ENCODE assay signal across 15 mouse cellular contexts in genomic region chr8:86881068-86881609, GRCm38 (mm10). TPM values are rescaled to one million over a fixed set of nuclear protein-coding genes. Genes with fewer than 3 reads are reported as not detected.
DNase-seq lines count a peak whose midpoint lies in the region; ATAC-seq and TF ChIP-seq lines count a peak whose summit lies in the region.
"Had no signal": no experiment of that assay in that cellular context is flagged by ENCODE, and none has a peak within 500 bp of the region (broad histone marks: within the 10 kb centered on the region; RNA-seq: fewer than 3 reads in every experiment).

No protein-coding gene starts in this region.

- 0 out of 2 replicates have a peak overlapping the region, but pooled peaks have one; percentile 40 for H3K4me2 ChIP-seq in limb, embryonic 13.5 days (replicated peaks)
- no peak overlapping the region for H3K4me2 ChIP-seq in midbrain, embryonic 11.5 days
- H3K4me2 ChIP-seq: liver, embryonic 15.5 days; midbrain, embryonic 15.5 days had no signal

- peaks cover 15% of the 10 kb centered on the region for H3K36me3 ChIP-seq in heart, embryonic 10.5 days
- peaks cover 59% of the 10 kb centered on the region for H3K36me3 ChIP-seq in E14TG2a.4 (ENCODE audit: insufficient read depth, low read length)
- peaks cover 6% of the 10 kb centered on the region for H3K36me3 ChIP-seq in limb, embryonic 13.5 days
- no peaks in the 10 kb centered on the region for H3K36me3 ChIP-seq in midbrain, embryonic 11.5 days (ENCODE audit: control insufficient read depth, insufficient read depth, low read length)
- H3K36me3 ChIP-seq: midbrain, embryonic 15.5 days had no signal

- 67% methylated on average over 11 of the region's 11 CpGs for WGBS in heart, embryonic 10.5 days
- 82% methylated on average over 11 of the region's 11 CpGs for WGBS in limb, embryonic 13.5 days
- WGBS in midbrain, embryonic 11.5 days, result 94% methylated on average over 11 of the region's 11 CpGs

- no peaks in the 10 kb centered on the region for H3K27me3 ChIP-seq in heart, embryonic 10.5 days (ENCODE audit: insufficient read depth, poor library complexity, severe bottlenecking)
- no peaks in the 10 kb centered on the region for H3K27me3 ChIP-seq in E14TG2a.4 (ENCODE audit: insufficient read depth, low read length)
- no peaks in the 10 kb centered on the region for H3K27me3 ChIP-seq in limb, embryonic 13.5 days
- no peaks in the 10 kb centered on the region for H3K27me3 ChIP-seq in midbrain, embryonic 11.5 days (ENCODE audit: control insufficient read depth, insufficient read depth, low read length)
- H3K27me3 ChIP-seq: liver, embryonic 15.5 days; midbrain, embryonic 15.5 days had no signal

- H3K9me3 ChIP-seq in heart, embryonic 10.5 days, result no peaks in the 10 kb centered on the region
- H3K9me3 ChIP-seq in E14TG2a.4 (ENCODE audit: low read length), result no peaks in the 10 kb centered on the region
- H3K9me3 ChIP-seq in limb, embryonic 13.5 days, result no peaks in the 10 kb centered on the region
- H3K9me3 ChIP-seq in midbrain, embryonic 11.5 days (ENCODE audit: control insufficient read depth, low read length), result no peaks in the 10 kb centered on the region
- H3K9me3 ChIP-seq: liver, embryonic 15.5 days; midbrain, embryonic 15.5 days had no signal

- no peak for ATAC-seq in limb, embryonic 13.5 days (ENCODE audit: low FRiP score, low read depth)
- ATAC-seq in midbrain, embryonic 11.5 days (ENCODE audit: low FRiP score), result no peak
- ATAC-seq: midbrain, embryonic 15.5 days had no signal

- H3K4me3 ChIP-seq in heart, embryonic 10.5 days, result no peak overlapping the region
- H3K4me3 ChIP-seq in E14TG2a.4 (replicated peaks; ENCODE audit: low read length), result peak overlapping the region; percentile 96
- no peak overlapping the region for H3K4me3 ChIP-seq in limb, embryonic 13.5 days
- no peak overlapping the region for H3K4me3 ChIP-seq in midbrain, embryonic 11.5 days (ENCODE audit: low read depth, low read length)
- H3K4me3 ChIP-seq: layer of hippocampus, adult 2 months; liver, embryonic 15.5 days; midbrain, embryonic 15.5 days had no signal

- H3K9ac ChIP-seq in limb, embryonic 13.5 days, result no peak overlapping the region
- no peak overlapping the region for H3K9ac ChIP-seq in midbrain, embryonic 11.5 days (ENCODE audit: low read length)
- H3K9ac ChIP-seq: liver, embryonic 15.5 days; midbrain, embryonic 15.5 days had no signal

- peak overlapping the region; percentile 12; the same call in 1 of the 2 replicates for H3K27ac ChIP-seq in heart, embryonic 10.5 days
- peak overlapping the region; percentile 28; the same call in 1 of the 2 replicates for H3K27ac ChIP-seq in limb, embryonic 13.5 days
- no peak overlapping the region for H3K27ac ChIP-seq in midbrain, embryonic 11.5 days (ENCODE audit: low read depth, low read length)
- H3K27ac ChIP-seq: layer of hippocampus, adult 2 months; liver, embryonic 15.5 days; midbrain, embryonic 15.5 days had no signal

- H3K4me1 ChIP-seq in heart, embryonic 10.5 days, result peaks cover 37% of the 10 kb centered on the region
- peaks cover 85% of the 10 kb centered on the region for H3K4me1 ChIP-seq in E14TG2a.4 (replicated peaks; ENCODE audit: low read depth, low read length)
- H3K4me1 ChIP-seq in limb, embryonic 13.5 days, result peaks cover 32% of the 10 kb centered on the region
- peaks cover 15% of the 10 kb centered on the region for H3K4me1 ChIP-seq in midbrain, embryonic 11.5 days (ENCODE audit: control insufficient read depth, insufficient read depth, low read length)

- TF ChIP-seq CTCF in E14TG2a.4 (conservative IDR thresholded peaks at IDR 0.05; ENCODE audit: low read length), result no peak

- DNase-seq in heart, embryonic 10.5 days (ENCODE audit: low spot score), result no peak
- DNase-seq in heart, adult 9 months (ENCODE audit: low spot score in 2 of 2), result no peak
- DNase-seq in 3T3-L1 (ENCODE audit: low read depth, low spot score), result peak; percentile 77
- no peak for DNase-seq in thymus, postnatal 14 days
- DNase-seq in midbrain, embryonic 11.5 days (ENCODE audit: low spot score, missing footprints), result no peak
- no peak for DNase-seq in right cerebral cortex, postnatal 14 days
- DNase-seq: cerebellum, adult 2 months; lung, postnatal 36 days; right cerebral cortex, postnatal 4 days; thymus, postnatal 36 days had no signal

RNA-seq across cellular contexts. Expression of gene N4bp1, which starts 3.9 kb away (rescaled TPM):
- polyA plus RNA-seq in heart, embryonic 10.5 days (2016; fragmentation: Nextera tagmentation; extraction: Ambion mirVana), result 6.6 and 9.9 TPM in 2 replicates
- 10.9 and 11.1 TPM in 2 replicates for polyA plus RNA-seq in limb, embryonic 13.5 days (2015; fragmentation: Nextera tagmentation; extraction: Ambion mirVana)
- polyA plus RNA-seq in midbrain, embryonic 11.5 days (2014; fragmentation: Nextera tagmentation; extraction: Ambion mirVana), result 10.2 and 10.8 TPM in 2 replicates
